Mouse (Mus musculus) right cerebral cortex, adult 18-20 months (tissue): ENCODE results near the gene Ak4.

Source experiments
- DNase-seq: peaks from one replicate; pipeline ENCODE4 v3.0.0; 2022; ENCODE audit warnings: mixed read lengths

Ak4 gene

DNA sequence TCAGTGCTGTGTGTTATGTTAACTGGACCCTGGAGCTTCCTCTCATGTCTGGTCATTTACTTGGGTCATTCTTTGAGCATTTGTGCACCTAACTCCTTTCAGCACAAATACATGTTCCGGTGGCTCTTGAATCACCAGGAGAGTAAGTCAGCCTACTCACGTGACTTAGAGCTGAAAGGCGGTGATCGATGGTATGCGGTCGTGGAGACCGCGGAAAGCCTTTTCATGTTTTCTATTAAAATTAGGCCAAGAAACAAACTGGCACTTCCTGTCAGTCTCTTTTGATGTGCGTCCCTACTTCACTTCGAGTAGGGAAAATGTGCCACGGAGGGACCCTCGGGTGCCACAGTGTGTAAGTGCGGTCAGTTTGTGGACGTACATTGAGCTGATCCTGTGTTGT, 96.8 kb downstream of the Ak4 start:
- DNase-seq = no peak
